Mouse (Mus musculus) kidney, adult 2 months (tissue): ENCODE data around the gene Traf3ip2. TPM values are rescaled to one million over a fixed set of nuclear protein-coding genes. Genes with fewer than 3 reads are reported as not detected.

Experiments used
- DNase-seq: peaks from one replicate; pipeline ENCODE4 v3.0.0; 2021
- H3K27ac ChIP-seq: fragments of 200-500 bp; 2 replicates; pipeline ENCODE4 v1.5.1; 2012; ENCODE audit warnings: low read depth, low read length, control low read depth, inconsistent platforms; ENCODE audit not compliant: insufficient read depth
- H3K27me3 ChIP-seq: fragments of 200-500 bp; replicated peaks from 2 replicates; pipeline ENCODE4 v1.6.1; 2012; ENCODE audit warnings: mild to moderate bottlenecking, moderate library complexity, low read length, inconsistent platforms; ENCODE audit not compliant: control insufficient read depth, insufficient read depth
- H3K36me3 ChIP-seq: fragments of 200-500 bp; 2 replicates; pipeline ENCODE4 v1.6.1; 2012; ENCODE audit warnings: mild to moderate bottlenecking, moderate library complexity, low read length, inconsistent platforms; ENCODE audit not compliant: control insufficient read depth, insufficient read depth
- H3K4me1 ChIP-seq: fragments of 200-500 bp; 2 replicates; pipeline ENCODE4 v1.6.1; 2011; ENCODE audit warnings: low read length; ENCODE audit not compliant: control insufficient read depth, insufficient read depth
- H3K4me3 ChIP-seq: fragments of 200-500 bp; 2 replicates; pipeline ENCODE4 v1.5.1; 2011; ENCODE audit warnings: mild to moderate bottlenecking, low read depth, low read length, control low read depth; ENCODE audit not compliant: insufficient read depth
- CTCF ChIP-seq: fragments of 200-500 bp; conservative IDR thresholded peaks from 2 replicates; pipeline ENCODE4 v1.5.1; 2011; ENCODE audit warnings: low read depth, mild to moderate bottlenecking, control low read depth, low read length, moderate library complexity, mixed read lengths; ENCODE audit not compliant: insufficient read depth, insufficient read length
- POLR2A ChIP-seq: fragments of 200-500 bp; IDR thresholded peaks from one replicate; pipeline ENCODE4 v1.6.1; 2011; ENCODE audit warnings: low read depth, low read length, control low read depth
- WGBS: fragments of 180-500 bp; shearing (Covaris S2); methylation state at CpG from one replicate; pipeline ENCODE4 v1.1.7; 2018; 5-methylcytosine and 5-hydroxymethylcytosine counted together
- polyA plus RNA-seq: library from polyadenylated mRNA; depleted of rRNA; stranded (reverse); fragments of >200 nt; gene quantifications from 2 replicates; pipeline ENCODE4 v1.2.3, GENCODE M21; 2012

The Traf3ip2 gene
- polyA plus RNA-seq, 1 experiment, result 10.4 TPM

GRCm38 (mm10) chr10:39592501-39592900, 20.2 kb upstream of the Traf3ip2 start:
- TF ChIP-seq CTCF (no peak), POLR2A (no peak)
- DNase-seq, result no peak
- no peaks in the 10 kb centered on the region for H3K4me1 ChIP-seq
- H3K4me3 ChIP-seq, result no peak overlapping the region
- no peak overlapping the region for H3K27ac ChIP-seq
- 94% methylated on average over 4 of the region's 4 CpGs for WGBS
- no peaks in the 10 kb centered on the region for H3K36me3 ChIP-seq
- H3K27me3 ChIP-seq, result no peaks in the 10 kb centered on the region

DNA sequence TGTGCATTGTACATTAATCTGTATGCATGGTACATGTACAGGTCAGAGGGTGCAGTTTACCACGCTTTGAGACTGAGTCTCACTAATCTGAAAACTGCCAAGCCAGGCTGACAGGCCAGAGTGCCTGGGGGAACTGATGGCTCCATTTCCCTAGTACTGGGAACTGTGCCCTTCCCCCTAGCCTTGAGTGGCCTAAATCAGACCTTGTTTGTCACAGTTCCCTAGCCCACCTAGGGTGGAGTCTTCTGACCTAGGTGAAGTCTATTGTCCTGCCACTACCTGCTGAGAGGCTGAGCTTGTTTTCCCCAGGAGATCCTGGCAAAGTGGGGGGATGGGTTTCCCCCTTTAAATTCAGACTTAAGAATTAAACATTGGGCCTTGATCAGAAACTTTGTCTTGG, 18.0 kb upstream of the Traf3ip2 start:
- no peak overlapping the region for H3K27ac ChIP-seq
- DNase-seq, result no peak
- no peaks in the 10 kb centered on the region for H3K4me1 ChIP-seq
- H3K36me3 ChIP-seq, result no peaks in the 10 kb centered on the region
- no peak for TF ChIP-seq POLR2A
- TF ChIP-seq CTCF, result no peak
- H3K27me3 ChIP-seq, result no peaks in the 10 kb centered on the region
- H3K4me3 ChIP-seq, result no peak overlapping the region
- 97% methylated on average over 1 of the region's 1 CpGs for WGBS

DNA sequence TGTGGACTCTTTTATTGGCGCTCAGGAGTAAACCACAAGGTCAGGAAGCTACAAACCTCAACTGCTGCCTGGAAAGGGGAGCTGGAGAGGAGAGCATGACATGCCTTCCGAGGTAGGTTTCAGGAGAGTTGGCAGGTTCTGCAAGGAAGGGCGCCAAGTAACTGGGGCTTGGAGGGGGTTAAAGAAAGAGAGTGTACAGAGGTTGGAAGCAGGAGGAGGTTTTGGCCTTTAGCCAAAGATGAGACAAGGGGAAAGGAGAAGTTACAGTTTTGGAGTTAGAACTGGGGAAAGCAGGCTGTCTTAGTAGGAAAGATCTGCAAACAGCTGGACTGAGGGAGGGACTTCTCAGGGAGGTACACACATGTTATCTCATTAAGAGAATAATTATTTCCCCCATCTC, 16.9 kb upstream of the Traf3ip2 start:
- Histone ChIP-seq H3K36me3 (no peaks in the 10 kb centered on the region), H3K4me1 (no peaks in the 10 kb centered on the region), H3K27me3 (no peaks in the 10 kb centered on the region), H3K27ac (no peak overlapping the region), H3K4me3 (no peak overlapping the region)
- no peak for TF ChIP-seq POLR2A
- no peak for DNase-seq
- WGBS, result 74% methylated on average over 3 of the region's 3 CpGs

- TF ChIP-seq POLR2A (no peak), CTCF (no peak)
- H3K4me3 ChIP-seq, result no peak overlapping the region
- DNase-seq, result no peak
- H3K27me3 ChIP-seq, result no peaks in the 10 kb centered on the region
- H3K36me3 ChIP-seq, result no peaks in the 10 kb centered on the region
- H3K27ac ChIP-seq, result no peak overlapping the region
- H3K4me1 ChIP-seq, result no peaks in the 10 kb centered on the region
- WGBS, result 54% methylated on average over 9 of the region's 9 CpGs
These were observed 15.5 kb upstream of the Traf3ip2 start for GRCm38 (mm10) chr10:39597116-39597791.

DNA sequence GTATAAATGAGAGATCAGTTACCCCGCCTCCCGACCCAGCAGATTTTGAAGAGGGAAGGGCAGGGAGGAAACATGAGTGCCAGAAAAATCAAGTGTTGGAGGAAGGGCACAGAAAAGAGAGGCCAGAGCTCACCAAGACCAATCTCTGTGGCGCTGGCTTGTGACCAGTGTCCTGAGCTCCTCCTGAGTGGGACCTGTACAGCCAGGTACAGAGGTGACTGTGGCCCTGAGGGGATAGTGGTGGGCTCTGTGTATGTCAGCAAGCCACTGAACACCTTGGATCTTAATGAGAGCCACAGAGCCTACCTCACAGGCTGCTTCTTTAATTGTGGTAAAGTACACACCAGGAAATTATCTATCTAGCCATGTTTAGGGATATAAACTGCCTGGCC, 14.9 kb upstream of the Traf3ip2 start:
- Histone ChIP-seq H3K27ac (no peak overlapping the region), H3K4me3 (no peak overlapping the region), H3K27me3 (no peaks in the 10 kb centered on the region), H3K4me1 (no peaks in the 10 kb centered on the region), H3K36me3 (no peaks in the 10 kb centered on the region)
- 47% methylated on average over 3 of the region's 3 CpGs for WGBS
- DNase-seq, result no peak
- TF ChIP-seq POLR2A (no peak), CTCF (no peak)

GRCm38 (mm10) chr10:39599601-39600000, 13.1 kb upstream of the Traf3ip2 start:
- 86% methylated on average over 4 of the region's 4 CpGs for WGBS
- H3K27me3 ChIP-seq, result no peaks in the 10 kb centered on the region

DNA sequence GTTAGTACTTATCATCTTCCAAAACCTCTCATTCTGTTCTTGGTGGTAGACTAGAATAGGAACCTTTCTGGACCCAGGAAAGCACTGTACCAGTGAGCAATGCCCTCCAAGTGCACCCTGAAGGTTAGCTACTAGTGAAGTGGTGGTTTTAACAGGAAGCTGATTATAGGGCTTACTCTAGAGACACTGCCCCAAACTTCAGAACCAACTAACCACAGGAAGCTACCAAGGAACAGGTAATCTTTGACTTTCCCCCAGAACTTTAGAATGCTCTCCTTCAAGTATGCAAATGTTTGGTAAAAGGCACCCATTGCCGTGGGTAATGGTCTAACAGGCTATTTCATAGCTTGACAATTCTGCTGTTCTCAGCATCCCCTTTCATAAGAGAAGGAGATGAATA, 12.6 kb upstream of the Traf3ip2 start:
- no peak for DNase-seq
- Histone ChIP-seq H3K27ac (no peak overlapping the region), H3K4me3 (no peak overlapping the region), H3K36me3 (no peaks in the 10 kb centered on the region), H3K27me3 (no peaks in the 10 kb centered on the region), H3K4me1 (no peaks in the 10 kb centered on the region)
- no peak for TF ChIP-seq CTCF
- TF ChIP-seq POLR2A, result no peak
- WGBS, result 81% methylated on average over 1 of the region's 1 CpGs

More at GRCm38 (mm10) chr10:39599601-39600000, 13.1 kb upstream of the Traf3ip2 start:
- no peak for DNase-seq
- H3K4me1 ChIP-seq, result no peaks in the 10 kb centered on the region
- no peak overlapping the region for H3K27ac ChIP-seq
- no peak overlapping the region for H3K4me3 ChIP-seq
- no peak for TF ChIP-seq POLR2A
- no peaks in the 10 kb centered on the region for H3K36me3 ChIP-seq
